Mouse (Mus musculus): Measurements from ENCODE around the gene Wwox. TPM values are rescaled to one million over a fixed set of nuclear protein-coding genes. Genes with fewer than 3 reads are reported as not detected.
A peak's percentile ranks its signal among the peaks of the same experiment; 100 is the strongest.

Wwox gene
- polyA plus RNA-seq, 1 experiment from 2014 or later: 12.9 TPM

GRCm38 (mm10) chr8:114681136-114681535, 241.7 kb downstream of the Wwox start:
- 82% methylated on average over 10 of the region's 10 CpGs for WGBS
- Histone ChIP-seq H3K9me3 (ENCODE audit: control insufficient read depth, low read length) (no peaks in the 10 kb centered on the region), H3K27ac (replicated peaks; ENCODE audit: low read depth, low read length) (no peak overlapping the region), H3K4me2 (ENCODE audit: low read length) (no peak overlapping the region), H3K4me1 (ENCODE audit: control insufficient read depth, insufficient read depth, low read length) (0 out of 2 replicates have a peak, but pooled peaks cover 5% of the 10 kb centered on the region), H3K36me3 (ENCODE audit: control insufficient read depth, insufficient read depth, low read length) (no peaks in the 10 kb centered on the region), H3K4me3 (replicated peaks; ENCODE audit: low read depth, low read length) (no peak overlapping the region), H3K9ac (replicated peaks; ENCODE audit: low read length) (no peak overlapping the region), H3K27me3 (ENCODE audit: control insufficient read depth, insufficient read depth, low read length) (no peaks in the 10 kb centered on the region)
- DNase-seq (no peak), ATAC-seq (ENCODE audit: low FRiP score, low TSS enrichment) (no peak)

GRCm38 (mm10) chr8:114682166-114682565, 242.7 kb downstream of the Wwox start:
- Histone ChIP-seq H3K4me3 (replicated peaks; ENCODE audit: low read depth, low read length) (no peak overlapping the region), H3K4me1 (ENCODE audit: control insufficient read depth, insufficient read depth, low read length) (0 out of 2 replicates have a peak, but pooled peaks cover 5% of the 10 kb centered on the region), H3K9ac (replicated peaks; ENCODE audit: low read length) (no peak overlapping the region), H3K27ac (replicated peaks; ENCODE audit: low read depth, low read length) (no peak overlapping the region), H3K27me3 (ENCODE audit: control insufficient read depth, insufficient read depth, low read length) (no peaks in the 10 kb centered on the region), H3K9me3 (ENCODE audit: control insufficient read depth, low read length) (no peaks in the 10 kb centered on the region), H3K4me2 (ENCODE audit: low read length) (no peak overlapping the region), H3K36me3 (ENCODE audit: control insufficient read depth, insufficient read depth, low read length) (no peaks in the 10 kb centered on the region)
- DNase-seq: peak; percentile 21
- 69% methylated on average over 10 of the region's 10 CpGs for WGBS
- no peak for ATAC-seq (ENCODE audit: low FRiP score, low TSS enrichment)

- Histone ChIP-seq H3K36me3 (ENCODE audit: control insufficient read depth, insufficient read depth, low read length) (no peaks in the 10 kb centered on the region), H3K4me1 (ENCODE audit: control insufficient read depth, insufficient read depth, low read length) (0 out of 2 replicates have a peak, but pooled peaks cover 5% of the 10 kb centered on the region), H3K4me2 (ENCODE audit: low read length) (no peak overlapping the region), H3K9ac (replicated peaks; ENCODE audit: low read length) (no peak overlapping the region), H3K9me3 (ENCODE audit: control insufficient read depth, low read length) (no peaks in the 10 kb centered on the region), H3K27ac (replicated peaks; ENCODE audit: low read depth, low read length) (no peak overlapping the region), H3K27me3 (ENCODE audit: control insufficient read depth, insufficient read depth, low read length) (no peaks in the 10 kb centered on the region), H3K4me3 (replicated peaks; ENCODE audit: low read depth, low read length) (no peak overlapping the region)
- DNase-seq (no peak), ATAC-seq (ENCODE audit: low FRiP score, low TSS enrichment) (no peak)
- 92% methylated on average over 11 of the region's 11 CpGs for WGBS
Observed at GRCm38 (mm10) chr8:114684046-114684702, 244.7 kb downstream of the Wwox start.

- WGBS: 85% methylated on average over 4 of the region's 4 CpGs
- ATAC-seq (ENCODE audit: low FRiP score, low TSS enrichment) (no peak), DNase-seq (no peak)
- Histone ChIP-seq H3K4me2 (ENCODE audit: low read length) (no peak overlapping the region), H3K36me3 (ENCODE audit: control insufficient read depth, insufficient read depth, low read length) (no peaks in the 10 kb centered on the region), H3K4me3 (replicated peaks; ENCODE audit: low read depth, low read length) (no peak overlapping the region), H3K4me1 (ENCODE audit: control insufficient read depth, insufficient read depth, low read length) (no peaks in the 10 kb centered on the region), H3K27me3 (ENCODE audit: control insufficient read depth, insufficient read depth, low read length) (no peaks in the 10 kb centered on the region), H3K9me3 (ENCODE audit: control insufficient read depth, low read length) (no peaks in the 10 kb centered on the region), H3K9ac (replicated peaks; ENCODE audit: low read length) (no peak overlapping the region), H3K27ac (replicated peaks; ENCODE audit: low read depth, low read length) (no peak overlapping the region)
Observed at GRCm38 (mm10) chr8:114686462-114686861, 247.0 kb downstream of the Wwox start.

GRCm38 (mm10) chr8:114688732-114689131, 249.3 kb downstream of the Wwox start:
- Histone ChIP-seq H3K9me3 (ENCODE audit: control insufficient read depth, low read length) (no peaks in the 10 kb centered on the region), H3K4me2 (ENCODE audit: low read length) (no peak overlapping the region), H3K27me3 (ENCODE audit: control insufficient read depth, insufficient read depth, low read length) (no peaks in the 10 kb centered on the region), H3K9ac (replicated peaks; ENCODE audit: low read length) (no peak overlapping the region), H3K27ac (replicated peaks; ENCODE audit: low read depth, low read length) (no peak overlapping the region), H3K36me3 (ENCODE audit: control insufficient read depth, insufficient read depth, low read length) (no peaks in the 10 kb centered on the region), H3K4me3 (replicated peaks; ENCODE audit: low read depth, low read length) (no peak overlapping the region), H3K4me1 (ENCODE audit: control insufficient read depth, insufficient read depth, low read length) (no peaks in the 10 kb centered on the region)
- no peak for ATAC-seq (ENCODE audit: low FRiP score, low TSS enrichment)
- no peak for DNase-seq
- 81% methylated on average over 11 of the region's 11 CpGs for WGBS

- Histone ChIP-seq H3K4me1 (ENCODE audit: control insufficient read depth, insufficient read depth, low read length) (no peaks in the 10 kb centered on the region), H3K36me3 (ENCODE audit: control insufficient read depth, insufficient read depth, low read length) (no peaks in the 10 kb centered on the region), H3K9me3 (ENCODE audit: control insufficient read depth, low read length) (no peaks in the 10 kb centered on the region), H3K27ac (replicated peaks; ENCODE audit: low read depth, low read length) (no peak overlapping the region), H3K27me3 (ENCODE audit: control insufficient read depth, insufficient read depth, low read length) (no peaks in the 10 kb centered on the region), H3K4me3 (replicated peaks; ENCODE audit: low read depth, low read length) (no peak overlapping the region), H3K4me2 (ENCODE audit: low read length) (no peak overlapping the region), H3K9ac (replicated peaks; ENCODE audit: low read length) (no peak overlapping the region)
- ATAC-seq (ENCODE audit: low FRiP score, low TSS enrichment): no peak
- 89% methylated on average over 4 of the region's 4 CpGs for WGBS
- no peak for DNase-seq
Observed at GRCm38 (mm10) chr8:114694566-114695198, 255.2 kb downstream of the Wwox start.

- H3K4me2 ChIP-seq (ENCODE audit: low read length): no peak overlapping the region
- no peak overlapping the region for H3K27ac ChIP-seq (replicated peaks; ENCODE audit: low read depth, low read length)
- H3K36me3 ChIP-seq (ENCODE audit: control insufficient read depth, insufficient read depth, low read length): no peaks in the 10 kb centered on the region
- no peak overlapping the region for H3K4me3 ChIP-seq (replicated peaks; ENCODE audit: low read depth, low read length)
- no peaks in the 10 kb centered on the region for H3K4me1 ChIP-seq (ENCODE audit: control insufficient read depth, insufficient read depth, low read length)
- no peaks in the 10 kb centered on the region for H3K27me3 ChIP-seq (ENCODE audit: control insufficient read depth, insufficient read depth, low read length)
- DNase-seq (no peak), ATAC-seq (ENCODE audit: low FRiP score, low TSS enrichment) (no peak)
- no peak overlapping the region for H3K9ac ChIP-seq (replicated peaks; ENCODE audit: low read length)
- 0 out of 2 replicates have a peak, but pooled peaks cover 3% of the 10 kb centered on the region for H3K9me3 ChIP-seq (ENCODE audit: control insufficient read depth, low read length)
- 85% methylated on average over 5 of the region's 5 CpGs for WGBS
Observed at GRCm38 (mm10) chr8:114703517-114703916, 264.1 kb downstream of the Wwox start.

GRCm38 (mm10) chr8:114707538-114708138, 268.2 kb downstream of the Wwox start:
- WGBS: 45% methylated on average over 15 of the region's 15 CpGs
- Histone ChIP-seq H3K9me3 (ENCODE audit: control insufficient read depth, low read length) (no peaks in the 10 kb centered on the region), H3K27ac (replicated peaks; ENCODE audit: low read depth, low read length) (peak overlapping the region; percentile 32; the same call in 1 of the 2 replicates), H3K4me1 (ENCODE audit: control insufficient read depth, insufficient read depth, low read length) (no peaks in the 10 kb centered on the region), H3K9ac (replicated peaks; ENCODE audit: low read length) (no peak overlapping the region), H3K4me3 (replicated peaks; ENCODE audit: low read depth, low read length) (no peak overlapping the region), H3K4me2 (ENCODE audit: low read length) (no peak overlapping the region), H3K27me3 (ENCODE audit: control insufficient read depth, insufficient read depth, low read length) (no peaks in the 10 kb centered on the region), H3K36me3 (ENCODE audit: control insufficient read depth, insufficient read depth, low read length) (no peaks in the 10 kb centered on the region)
- ATAC-seq (ENCODE audit: low FRiP score, low TSS enrichment) (peak; percentile 66; the same call in 1 of the 2 replicates), DNase-seq (peak; percentile 64)
